Mouse (Mus musculus) c-Kit-positive CD71-positive TER-119-negative erythroid progenitor cells, embryonic 14.5 days (primary cell): Measurements from ENCODE around the gene Slc11a2.
"Not testable (repeated sequence)": the region's sequence is repeated elsewhere in the genome, so short reads cannot be mapped to it uniquely, and the experiment has no call there.

Source experiments
- DNase-seq: peaks from one replicate; pipeline ENCODE4 v3.0.0-alpha.2; 2013; ENCODE audit warnings: low read depth

The Slc11a2 gene

DNA sequence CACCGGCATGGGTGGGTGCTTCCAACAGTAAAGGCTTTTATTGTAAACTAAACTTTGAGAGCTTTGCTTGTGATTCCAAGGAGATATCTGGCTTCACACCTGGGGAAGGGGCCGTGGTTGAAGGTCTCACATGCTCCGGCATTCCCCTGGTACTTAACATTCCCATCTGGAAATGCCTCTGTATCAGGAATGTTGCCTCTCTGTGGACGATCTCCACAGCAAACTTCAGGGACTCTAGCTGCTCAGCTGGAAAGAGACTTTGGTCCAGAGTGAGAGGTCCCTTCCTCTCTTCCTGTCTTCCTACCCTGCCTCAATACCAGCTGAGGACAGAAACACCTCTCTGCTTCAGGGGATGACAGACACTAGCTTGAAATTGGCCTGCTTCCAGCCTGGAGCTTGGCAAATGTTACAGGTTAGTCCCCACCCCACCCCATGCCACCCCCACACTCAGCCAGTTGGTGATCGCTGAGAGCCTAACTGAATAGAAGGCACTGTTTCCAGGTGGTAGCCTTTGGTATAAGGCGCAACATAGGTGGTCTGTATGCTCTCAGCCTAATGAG, 73.3 kb downstream of the Slc11a2 start:
- no peak for DNase-seq

DNA sequence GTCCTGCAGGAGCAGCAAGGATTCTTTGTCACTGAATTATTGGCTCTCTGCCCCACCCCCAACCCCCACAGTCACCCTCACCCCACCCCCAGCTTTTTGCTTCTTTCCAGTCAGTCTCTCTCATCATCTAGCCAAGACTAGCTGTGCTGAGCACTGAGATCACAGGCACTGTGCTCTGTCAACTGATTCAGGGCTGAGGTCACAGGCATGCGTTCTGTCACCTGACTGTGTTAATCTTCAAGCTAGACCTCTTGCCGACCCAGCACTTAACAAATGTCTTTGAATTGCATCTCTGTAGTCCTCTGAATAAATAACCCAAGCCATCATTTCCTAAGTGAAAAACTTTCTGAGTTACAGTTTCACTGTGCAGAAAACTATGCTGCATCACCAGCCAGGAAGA, 75.4 kb downstream of the Slc11a2 start:
- no peak for DNase-seq

DNA sequence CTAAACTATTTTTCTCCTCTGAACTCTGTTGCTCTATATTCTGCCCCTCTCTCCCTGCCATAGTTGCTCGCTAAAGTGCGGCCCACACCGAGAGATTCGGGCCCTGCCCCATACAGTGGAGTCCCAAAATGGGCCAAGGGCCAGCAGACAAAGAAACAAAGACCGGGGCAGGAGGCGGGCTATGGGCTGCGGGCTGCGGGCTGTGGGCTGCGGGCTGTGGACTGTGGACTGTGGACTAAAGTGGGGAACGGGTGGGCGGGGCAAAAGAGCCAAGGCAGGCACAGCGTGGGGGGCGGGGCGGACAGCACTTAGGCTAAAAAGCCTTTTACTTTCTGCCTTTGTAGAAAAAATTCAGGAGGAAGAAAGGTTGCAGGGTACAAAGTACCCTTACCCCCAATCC, 78.1 kb downstream of the Slc11a2 start:
- no peak for DNase-seq

DNA sequence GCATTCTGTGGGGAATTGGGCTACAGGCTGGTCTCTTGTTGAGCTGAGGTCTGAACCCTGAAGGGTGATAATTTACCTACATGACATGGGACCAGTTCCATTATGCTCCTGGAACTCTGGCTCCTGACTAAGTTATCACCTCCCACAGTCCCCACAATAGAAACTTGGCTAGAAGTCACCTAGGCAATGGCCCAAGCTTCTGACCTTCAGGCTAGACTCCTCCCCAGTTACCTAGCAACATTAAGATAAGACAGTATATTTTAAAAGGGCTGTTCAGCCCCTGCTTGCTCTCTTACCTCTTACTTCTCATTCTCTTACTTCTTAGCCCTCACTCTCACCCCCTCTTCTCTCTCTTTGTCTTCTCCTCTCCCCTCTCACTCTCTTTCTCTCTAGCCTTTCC, 79.4 kb downstream of the Slc11a2 start:
- DNase-seq, result no peak

DNA sequence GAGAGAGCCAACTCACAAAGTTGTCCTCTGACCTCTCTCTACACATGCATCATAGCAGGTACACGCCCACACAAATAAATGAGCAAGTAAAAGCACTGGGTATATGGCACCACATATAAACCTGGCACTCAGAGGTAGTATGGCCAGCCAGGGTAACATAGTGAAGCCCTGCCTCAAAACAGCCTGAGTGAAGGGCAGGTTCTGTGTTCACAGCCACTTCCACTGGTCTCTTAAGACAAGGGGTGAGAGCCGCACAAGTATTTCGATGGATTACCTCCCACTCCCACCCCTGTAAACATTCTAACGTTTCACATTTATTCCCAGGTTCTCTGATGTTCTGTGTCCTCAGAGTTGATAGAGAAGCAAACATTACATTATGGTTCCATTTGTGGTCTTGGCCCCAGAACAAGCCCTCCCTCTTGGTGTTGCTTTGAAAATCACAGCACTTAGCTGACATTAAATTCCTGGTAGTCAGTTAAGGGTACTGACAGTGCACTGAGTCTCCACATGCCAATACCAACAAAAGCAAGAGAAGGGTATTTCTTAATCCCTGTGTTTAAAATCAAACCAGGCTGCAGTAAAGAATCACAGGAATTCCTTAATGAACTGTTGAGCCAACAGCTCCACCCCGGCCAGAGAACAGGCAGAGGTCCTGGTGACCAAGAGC, 83.4 kb downstream of the Slc11a2 start:
- not testable (repeated sequence) for DNase-seq
